Mouse (Mus musculus) A20 (cell line): ENCODE measurements around the gene Wdr5.

ENCODE experiments used
- DNase-seq: peaks from one replicate; pipeline ENCODE4 v3.0.0-alpha.2; 2011; ENCODE audit warnings: low read depth, low spot score

Gene Wdr5

GRCm38 (mm10) chr2:27548664-27549369 lies 33.9 kb downstream of the Wdr5 start:
- DNase-seq = no peak

- peak; percentile 49 for DNase-seq
Observed at GRCm38 (mm10) chr2:27552620-27553287, 37.8 kb downstream of the Wdr5 start.

- no peak for DNase-seq
Observed at GRCm38 (mm10) chr2:27554308-27554707, 39.4 kb downstream of the Wdr5 start.

GRCm38 (mm10) chr2:27556921-27557320 lies 42.0 kb downstream of the Wdr5 start:
- DNase-seq = no peak

GRCm38 (mm10) chr2:27560708-27561123 lies 45.8 kb downstream of the Wdr5 start:
- no peak for DNase-seq

GRCm38 (mm10) chr2:27561159-27561558 lies 46.2 kb downstream of the Wdr5 start:
- no peak for DNase-seq

- DNase-seq = no peak
Observed at GRCm38 (mm10) chr2:27561829-27562228, 46.9 kb downstream of the Wdr5 start.

- peak; percentile 23 for DNase-seq
Observed at GRCm38 (mm10) chr2:27563641-27564148, 48.7 kb downstream of the Wdr5 start.

- DNase-seq = no peak
Observed at GRCm38 (mm10) chr2:27564694-27565093, 49.7 kb downstream of the Wdr5 start.

GRCm38 (mm10) chr2:27565316-27566103 lies 50.6 kb downstream of the Wdr5 start:
- DNase-seq = no peak

GRCm38 (mm10) chr2:27570856-27571255 lies 55.9 kb downstream of the Wdr5 start:
- no peak for DNase-seq

- no peak for DNase-seq
Observed at GRCm38 (mm10) chr2:27572261-27572793, 57.4 kb downstream of the Wdr5 start.

- no peak for DNase-seq
Observed at GRCm38 (mm10) chr2:27572928-27573627, 58.1 kb downstream of the Wdr5 start.

GRCm38 (mm10) chr2:27573628-27573966 lies 58.6 kb downstream of the Wdr5 start:
- no peak for DNase-seq

- no peak for DNase-seq
Observed at GRCm38 (mm10) chr2:27576416-27576815, 61.5 kb downstream of the Wdr5 start.

GRCm38 (mm10) chr2:27578552-27578951 lies 63.6 kb downstream of the Wdr5 start:
- DNase-seq = no peak

GRCm38 (mm10) chr2:27582112-27582511 lies 67.2 kb downstream of the Wdr5 start:
- DNase-seq = no peak

- DNase-seq = no peak
Observed at GRCm38 (mm10) chr2:27583019-27583418, 68.1 kb downstream of the Wdr5 start.

- DNase-seq = no peak
Observed at GRCm38 (mm10) chr2:27584546-27584945, 69.6 kb downstream of the Wdr5 start.
